22 mouse cellular contexts compared by ENCODE assay signal in the genomic region with DNA sequence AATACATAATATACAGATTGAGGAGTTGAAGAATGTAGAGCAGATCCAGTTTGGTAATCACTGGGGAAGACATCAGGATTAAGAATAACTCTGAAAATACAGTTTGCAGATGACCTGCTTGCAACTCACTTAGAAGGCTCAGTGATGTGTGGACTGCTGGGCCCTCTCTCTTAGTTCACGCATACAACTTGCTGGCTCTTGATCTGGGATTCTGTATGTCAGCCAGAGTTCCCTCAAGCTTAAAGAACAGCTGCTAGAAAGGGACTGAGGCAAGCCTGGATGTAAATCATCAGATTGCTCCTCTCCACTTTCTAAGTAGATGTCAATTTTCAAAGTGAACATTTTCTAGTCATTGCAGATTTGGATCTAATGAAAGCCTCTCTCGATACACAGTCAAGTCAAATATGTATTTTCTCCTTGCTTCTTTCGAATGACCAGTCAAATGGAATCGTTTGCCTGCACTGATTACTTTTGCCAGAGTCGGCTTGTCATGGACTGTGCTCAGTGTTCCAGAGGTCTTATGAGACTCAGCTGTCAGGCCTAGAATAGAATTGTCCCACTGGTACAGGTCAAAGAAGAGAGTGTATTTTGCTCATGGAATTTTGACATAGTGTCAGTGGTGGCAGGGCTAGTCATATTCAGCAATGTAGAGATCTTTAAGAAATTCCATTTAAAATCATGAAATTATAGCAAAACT.
DNase-seq lines count a peak whose midpoint lies in the region; ATAC-seq and TF ChIP-seq lines count a peak whose summit lies in the region.
"Had no signal": no experiment of that assay in that cellular context is flagged by ENCODE, and none has a peak within 500 bp of the region (broad histone marks: within the 10 kb centered on the region; RNA-seq: fewer than 3 reads in every experiment).

No protein-coding gene starts in this region.

- TF ChIP-seq CTCF in heart, adult 2 months (IDR thresholded peaks at IDR 0.05) = no peak

- TF ChIP-seq POLR2A in heart, adult 2 months (IDR thresholded peaks at IDR 0.05; ENCODE audit: insufficient read depth, low read depth, low read length) = no peak

- no peaks in the 10 kb centered on the region for H3K9me3 ChIP-seq in lung, embryonic 16.5 days (ENCODE audit: control insufficient read depth, low read length)
- no peaks in the 10 kb centered on the region for H3K9me3 ChIP-seq in stomach, embryonic 15.5 days
- no peaks in the 10 kb centered on the region for H3K9me3 ChIP-seq in kidney, embryonic 16.5 days (ENCODE audit: low read length)
- H3K9me3 ChIP-seq: embryonic facial prominence, embryonic 15.5 days; hindbrain, embryonic 13.5 days; limb, embryonic 10.5 days had no signal

- H3K4me3 ChIP-seq in heart, adult 2 months = no peak overlapping the region
- H3K4me3 ChIP-seq in lung, embryonic 16.5 days (ENCODE audit: low read length) = no peak overlapping the region
- no peak overlapping the region for H3K4me3 ChIP-seq in stomach, embryonic 15.5 days (replicated peaks)
- no peak overlapping the region for H3K4me3 ChIP-seq in kidney, embryonic 16.5 days (ENCODE audit: low read length)
- H3K4me3 ChIP-seq: embryonic facial prominence, embryonic 15.5 days; hindbrain, embryonic 13.5 days; left cerebral cortex, adult 2 months; limb, embryonic 10.5 days had no signal

- no peak overlapping the region for H3K9ac ChIP-seq in heart, adult 2 months (ENCODE audit: low read depth, low read length)
- H3K9ac ChIP-seq in lung, embryonic 16.5 days (ENCODE audit: low read length) = no peak overlapping the region
- no peak overlapping the region for H3K9ac ChIP-seq in stomach, embryonic 15.5 days
- H3K9ac ChIP-seq in kidney, embryonic 16.5 days (replicated peaks; ENCODE audit: low read length) = no peak overlapping the region
- H3K9ac ChIP-seq: embryonic facial prominence, embryonic 15.5 days; forebrain, postnatal 0 days; hindbrain, embryonic 13.5 days; liver, postnatal 0 days had no signal

- no peaks in the 10 kb centered on the region for H3K27me3 ChIP-seq in heart, adult 2 months (ENCODE audit: control insufficient read depth, insufficient read depth, low read length)
- no peaks in the 10 kb centered on the region for H3K27me3 ChIP-seq in lung, embryonic 16.5 days (ENCODE audit: control insufficient read depth, insufficient read depth, low read depth, low read length)
- H3K27me3 ChIP-seq in stomach, embryonic 15.5 days (replicated peaks) = no peaks in the 10 kb centered on the region
- no peaks in the 10 kb centered on the region for H3K27me3 ChIP-seq in kidney, embryonic 16.5 days (ENCODE audit: insufficient read depth, low read length)
- H3K27me3 ChIP-seq: embryonic facial prominence, embryonic 15.5 days; hindbrain, embryonic 13.5 days had no signal

- H3K36me3 ChIP-seq in heart, adult 2 months (ENCODE audit: control insufficient read depth, insufficient read depth, low read length) = peaks cover 3% of the 10 kb centered on the region; the same call in 1 of the 2 replicates
- no peaks in the 10 kb centered on the region for H3K36me3 ChIP-seq in lung, embryonic 16.5 days (ENCODE audit: control insufficient read depth, insufficient read depth, low read length)
- no peaks in the 10 kb centered on the region for H3K36me3 ChIP-seq in stomach, embryonic 15.5 days
- no peaks in the 10 kb centered on the region for H3K36me3 ChIP-seq in kidney, embryonic 16.5 days (ENCODE audit: insufficient read depth, low read length)
- H3K36me3 ChIP-seq: embryonic facial prominence, embryonic 15.5 days; hindbrain, embryonic 13.5 days; limb, embryonic 10.5 days had no signal

- H3K4me1 ChIP-seq in heart, adult 2 months (ENCODE audit: control insufficient read depth, insufficient read depth, low read length) = peaks cover 3% of the 10 kb centered on the region; the same call in 1 of the 2 replicates
- H3K4me1 ChIP-seq in lung, embryonic 16.5 days (replicated peaks; ENCODE audit: control insufficient read depth, insufficient read depth, low read length) = peaks cover 6% of the 10 kb centered on the region
- 0 out of 2 replicates have a peak, but pooled peaks cover 3% of the 10 kb centered on the region for H3K4me1 ChIP-seq in stomach, embryonic 15.5 days
- no peaks in the 10 kb centered on the region for H3K4me1 ChIP-seq in kidney, embryonic 16.5 days (ENCODE audit: insufficient read depth, low read length)

- H3K4me2 ChIP-seq in lung, embryonic 16.5 days (ENCODE audit: low read depth, low read length) = no peak overlapping the region
- no peak overlapping the region for H3K4me2 ChIP-seq in stomach, embryonic 15.5 days
- H3K4me2 ChIP-seq in kidney, embryonic 16.5 days (replicated peaks; ENCODE audit: low read depth, low read length) = no peak overlapping the region
- H3K4me2 ChIP-seq: embryonic facial prominence, embryonic 15.5 days; hindbrain, embryonic 13.5 days had no signal

- no peaks in the 10 kb centered on the region for H3K79me2 ChIP-seq in heart, adult 2 months (replicated peaks; ENCODE audit: control insufficient read depth, insufficient read depth, low read length)

- H3K27ac ChIP-seq in heart, adult 2 months = peak overlapping the region; percentile 31; the same call in 1 of the 2 replicates
- H3K27ac ChIP-seq in lung, embryonic 16.5 days (ENCODE audit: low read length) = no peak overlapping the region
- H3K27ac ChIP-seq in stomach, embryonic 15.5 days = peak overlapping the region; percentile 67; the same call in 1 of the 2 replicates
- no peak overlapping the region for H3K27ac ChIP-seq in kidney, embryonic 16.5 days (ENCODE audit: low read length)
- H3K27ac ChIP-seq: embryonic facial prominence, embryonic 15.5 days; left cerebral cortex, adult 2 months; limb, embryonic 10.5 days had no signal

- 49% methylated on average over 5 of the region's 5 CpGs for WGBS in heart, adult 2 months
- 45% methylated on average over 5 of the region's 5 CpGs for WGBS in lung, embryonic 16.5 days
- WGBS in stomach, embryonic 15.5 days = 44% methylated on average over 5 of the region's 5 CpGs
- WGBS in kidney, embryonic 16.5 days = 80% methylated on average over 5 of the region's 5 CpGs

- peak; percentile 20 to 21 for DNase-seq in cerebellum, postnatal 10 days
- no peak for DNase-seq in cerebellum, adult 11-12 months
- DNase-seq in heart, adult 2 months = peak in 1 of 2 experiments; percentile 6
- DNase-seq in heart, postnatal 36 days = no peak
- no peak for DNase-seq in lung, postnatal 14 days
- DNase-seq: adrenal gland, postnatal 10 days; forebrain, postnatal 0 days; gastrocnemius, postnatal 25 days; kidney, postnatal 4 days; layer of hippocampus, adult 9-11 months; liver, postnatal 0 days; thymus, postnatal 36 days had no signal

- intact Hi-C loops in heart, adult 2 months (cut with DNase I) = no loop called here
- intact Hi-C loops in heart, postnatal 36 days (cut with DNase I) = no loop called here

- peak; percentile 54; the same call in 1 of the 2 replicates for ATAC-seq in lung, embryonic 16.5 days (ENCODE audit: low read depth)
- peak; percentile 57; the same call in 1 of the 2 replicates for ATAC-seq in stomach, embryonic 15.5 days (ENCODE audit: insufficient read depth, low FRiP score, low read depth)
- ATAC-seq in kidney, embryonic 16.5 days (ENCODE audit: low FRiP score, low TSS enrichment) = no peak
- ATAC-seq: activated CD4-positive, CD25-positive, alpha-beta regulatory T cell, adult 4 months; CD4-positive, CD25-positive, alpha-beta regulatory T cell, adult 4 months; forebrain, postnatal 0 days; liver, postnatal 0 days; midbrain, embryonic 16.5 days had no signal

- TF ChIP-seq EP300 in heart, adult 2 months (IDR thresholded peaks at IDR 0.05; ENCODE audit: insufficient read depth, low read depth, low read length) = 0 out of 2 replicates have a peak, but pooled peaks have one; percentile 8

Comparison
In these comparisons a context has a peak if more than half of its experiments do, and no peak if none do; other contexts are left out.
1. DNase-seq: peak in cerebellum, postnatal 10 days (2 of 2); none in cerebellum, adult 11-12 months (single experiment), heart, postnatal 36 days (0 of 2) and lung, postnatal 14 days (single experiment).
2. H3K27ac ChIP-seq: peak in heart, adult 2 months (single experiment) and stomach, embryonic 15.5 days (single experiment); none in lung, embryonic 16.5 days (single experiment) and kidney, embryonic 16.5 days (single experiment).